Mouse (Mus musculus): ENCODE measurements around the gene Eif4e2. TPM values are rescaled to one million over a fixed set of nuclear protein-coding genes. Genes with fewer than 3 reads are reported as not detected.

The Eif4e2 gene
- total RNA-seq, 2 experiments from 2014 or later = 82.9 to 137 TPM

DNA sequence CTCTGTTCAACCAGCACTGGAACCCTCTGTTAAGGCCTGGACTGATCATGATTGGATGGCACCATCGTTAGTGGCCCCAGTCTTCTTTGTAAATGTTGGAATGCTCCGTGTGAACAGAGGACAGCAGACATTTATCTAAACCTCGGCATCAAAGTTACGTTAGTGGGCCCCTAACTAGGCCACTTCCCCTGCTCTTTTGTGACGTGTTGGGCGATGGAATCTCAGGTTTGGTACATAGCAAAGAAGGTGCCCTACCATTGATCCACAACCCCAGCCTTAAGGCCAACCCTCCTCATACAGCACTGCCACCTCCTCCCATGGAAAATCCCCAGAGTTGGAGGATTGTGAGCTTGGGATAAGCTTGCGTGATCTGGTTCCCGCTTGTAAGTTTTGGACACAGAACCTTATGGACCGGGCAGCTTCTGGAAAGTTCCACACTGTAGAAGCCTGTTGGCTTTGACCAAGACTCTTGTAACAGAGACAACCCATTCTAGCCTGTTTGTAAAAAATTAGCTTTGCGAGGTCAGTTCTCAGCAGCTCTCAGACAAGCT, 69.8 kb downstream of the Eif4e2 start:
- no peak for ATAC-seq (replicated peaks; ENCODE audit: poor library complexity, severe bottlenecking)

DNA sequence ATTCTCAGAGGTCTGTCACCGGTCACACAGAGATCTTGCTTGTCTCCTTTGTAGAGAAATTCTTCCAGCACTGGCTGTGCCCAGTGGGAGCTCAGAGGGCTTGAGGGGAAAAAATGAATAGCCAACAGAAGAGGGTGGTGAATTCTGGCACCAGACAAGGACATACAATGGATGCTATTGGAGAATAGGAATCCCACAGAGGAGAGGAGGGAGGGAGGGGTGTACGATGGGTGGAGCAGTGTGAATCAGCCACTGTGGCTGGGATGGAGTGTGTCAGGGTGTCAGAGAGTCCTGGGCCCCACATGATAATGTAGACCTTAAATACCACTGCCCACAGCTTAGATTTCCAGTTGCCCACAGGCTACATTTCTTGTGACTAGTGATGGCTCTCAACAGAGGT, 73.4 kb downstream of the Eif4e2 start:
- no peak for ATAC-seq (replicated peaks; ENCODE audit: poor library complexity, severe bottlenecking)

Other genes starting within 250 kb of the Eif4e2 start
- not detected in 2 replicates for gene Alppl2, start 124.0 kb upstream of the Eif4e2 start, total RNA-seq (2014; fragmentation: Nextera tagmentation)
- not detected in 2 replicates for gene Alppl2, start 124.0 kb upstream of the Eif4e2 start, total RNA-seq (2017)
- not detected in 2 replicates for gene Alpi, start 112.3 kb upstream of the Eif4e2 start, total RNA-seq (2014; fragmentation: Nextera tagmentation)
- gene Alpi, start 112.3 kb upstream of the Eif4e2 start, total RNA-seq (2017) = not detected in 2 replicates
- gene Akp3, start 88.9 kb upstream of the Eif4e2 start, total RNA-seq (2014; fragmentation: Nextera tagmentation) = not detected in 2 replicates
- gene Akp3, start 88.9 kb upstream of the Eif4e2 start, total RNA-seq (2017) = not detected in 2 replicates
- gene Ecel1, start 57.4 kb upstream of the Eif4e2 start, total RNA-seq (2014; fragmentation: Nextera tagmentation) = not detected in 2 replicates
- gene Ecel1, start 57.4 kb upstream of the Eif4e2 start, total RNA-seq (2017) = not detected in 2 replicates
- not detected in 2 replicates for gene Prss56, start 30.6 kb upstream of the Eif4e2 start, total RNA-seq (2014; fragmentation: Nextera tagmentation)
- not detected in 2 replicates for gene Prss56, start 30.6 kb upstream of the Eif4e2 start, total RNA-seq (2017)
- not detected in 2 replicates for gene Chrnd, start 23.3 kb upstream of the Eif4e2 start, total RNA-seq (2014; fragmentation: Nextera tagmentation)
- gene Chrnd, start 23.3 kb upstream of the Eif4e2 start, total RNA-seq (2017) = not detected in 2 replicates
- gene Chrng, start 9.3 kb upstream of the Eif4e2 start, total RNA-seq (2014; fragmentation: Nextera tagmentation) = not detected in 2 replicates
- 0.05 TPM in 1 of 2 replicates, not detected in the other for gene Chrng, start 9.3 kb upstream of the Eif4e2 start, total RNA-seq (2017)
- not detected in 2 replicates for gene Efhd1, start 50.4 kb downstream of the Eif4e2 start, total RNA-seq (2014; fragmentation: Nextera tagmentation)
- 0.98 TPM in 1 of 2 replicates, not detected in the other for gene Efhd1, start 50.4 kb downstream of the Eif4e2 start, total RNA-seq (2017)
- gene Gigyf2, start 113.1 kb downstream of the Eif4e2 start, total RNA-seq (2014; fragmentation: Nextera tagmentation) = 62.5 and 69.5 TPM in 2 replicates
- 64.4 and 81.0 TPM in 2 replicates for gene Gigyf2, start 113.1 kb downstream of the Eif4e2 start, total RNA-seq (2017)
- not detected in 2 replicates for gene Kcnj13, start 180.8 kb downstream of the Eif4e2 start, total RNA-seq (2014; fragmentation: Nextera tagmentation)
- gene Kcnj13, start 180.8 kb downstream of the Eif4e2 start, total RNA-seq (2017) = not detected in 2 replicates